Mouse (Mus musculus) midbrain, postnatal 0 days (tissue): Measurements from ENCODE around the gene Plekhg6. TPM values are rescaled to one million over a fixed set of nuclear protein-coding genes. Genes with fewer than 3 reads are reported as not detected.
A peak's percentile ranks its signal among the peaks of the same experiment; 100 is the strongest.

Experiments
- ATAC-seq: fragments of 200-750 bp; cut with Nextera tagmentation; 2 replicates; pipeline ENCODE4 v1.8.0; 2017; ENCODE audit warnings: moderate number of reproducible peaks, mild to moderate bottlenecking, moderate TSS enrichment, moderate library complexity; ENCODE audit not compliant: low FRiP score
- DNase-seq: peaks from one replicate; pipeline ENCODE4 v3.0.0-alpha.2; 2015; ENCODE audit warnings: low spot score
- H3K27ac ChIP-seq: fragments of 300-500 bp; sonication (generic); 2 replicates; pipeline ENCODE4 v1.5.1; 2014; ENCODE audit warnings: low read depth, mild to moderate bottlenecking, low read length, mixed read lengths
- H3K27me3 ChIP-seq: fragments of 300-500 bp; sonication (generic); 2 replicates; pipeline ENCODE4 v1.6.1; 2014; ENCODE audit warnings: low read length, control low read depth, mixed read lengths; ENCODE audit not compliant: insufficient read depth
- H3K36me3 ChIP-seq: fragments of 300-500 bp; sonication (generic); 2 replicates; pipeline ENCODE4 v1.6.1; 2014; ENCODE audit warnings: low read length, control low read depth, mixed read lengths; ENCODE audit not compliant: insufficient read depth
- H3K4me1 ChIP-seq: fragments of 300-500 bp; sonication (generic); 2 replicates; pipeline ENCODE4 v1.6.1; 2014; ENCODE audit warnings: mild to moderate bottlenecking, control low read depth, antibody characterized with exemption, low read length, mixed read lengths; ENCODE audit not compliant: insufficient read depth
- H3K4me2 ChIP-seq: fragments of 300-500 bp; sonication (generic); 2 replicates; pipeline ENCODE4 v1.6.1; 2014; ENCODE audit warnings: low read depth, mild to moderate bottlenecking, low read length, mixed read lengths; ENCODE audit not compliant: poor library complexity, severe bottlenecking
- H3K4me3 ChIP-seq: fragments of 300-500 bp; sonication (generic); 2 replicates; pipeline ENCODE4 v1.5.1; 2014; ENCODE audit warnings: low read depth, mild to moderate bottlenecking, low read length, moderate library complexity
- H3K9ac ChIP-seq: fragments of 300-500 bp; sonication (generic); replicated peaks from 2 replicates; pipeline ENCODE4 v1.6.1; 2014; ENCODE audit warnings: mild to moderate bottlenecking, low read length, moderate library complexity, mixed read lengths; ENCODE audit not compliant: poor library complexity, severe bottlenecking
- H3K9me3 ChIP-seq: fragments of 300-500 bp; sonication (generic); 2 replicates; pipeline ENCODE4 v1.6.1; 2016; ENCODE audit warnings: low read length, control low read depth
- CTCF ChIP-seq: IDR thresholded peaks from 2 replicates; pipeline ENCODE4 v1.5.1; 2016; ENCODE audit warnings: antibody characterized with exemption, mild to moderate bottlenecking
- WGBS: fragments of 180-500 bp; shearing (Covaris S2); extraction: QIAGEN DNeasy Blood & Tissue Kit; methylation state at CpG from one replicate; pipeline ENCODE4 v1.1.7; 2014; 5-methylcytosine and 5-hydroxymethylcytosine counted together
- polyA plus RNA-seq: library from polyadenylated mRNA; unstranded; fragments of >200 nt; fragmentation: Nextera tagmentation; extraction: Ambion mirVana; gene quantifications from 2 replicates; pipeline ENCODE4 v1.2.1, GENCODE M21; 2015
- total RNA-seq: library from RNA; depleted of rRNA; stranded (reverse); fragments of >200 nt; gene quantifications from 2 replicates; pipeline ENCODE4 v1.2.3, GENCODE M21; 2014

Gene Plekhg6
- total and polyA plus RNA-seq, 2 experiments from 2014 or later: 0.22 to 0.35 TPM

DNA sequence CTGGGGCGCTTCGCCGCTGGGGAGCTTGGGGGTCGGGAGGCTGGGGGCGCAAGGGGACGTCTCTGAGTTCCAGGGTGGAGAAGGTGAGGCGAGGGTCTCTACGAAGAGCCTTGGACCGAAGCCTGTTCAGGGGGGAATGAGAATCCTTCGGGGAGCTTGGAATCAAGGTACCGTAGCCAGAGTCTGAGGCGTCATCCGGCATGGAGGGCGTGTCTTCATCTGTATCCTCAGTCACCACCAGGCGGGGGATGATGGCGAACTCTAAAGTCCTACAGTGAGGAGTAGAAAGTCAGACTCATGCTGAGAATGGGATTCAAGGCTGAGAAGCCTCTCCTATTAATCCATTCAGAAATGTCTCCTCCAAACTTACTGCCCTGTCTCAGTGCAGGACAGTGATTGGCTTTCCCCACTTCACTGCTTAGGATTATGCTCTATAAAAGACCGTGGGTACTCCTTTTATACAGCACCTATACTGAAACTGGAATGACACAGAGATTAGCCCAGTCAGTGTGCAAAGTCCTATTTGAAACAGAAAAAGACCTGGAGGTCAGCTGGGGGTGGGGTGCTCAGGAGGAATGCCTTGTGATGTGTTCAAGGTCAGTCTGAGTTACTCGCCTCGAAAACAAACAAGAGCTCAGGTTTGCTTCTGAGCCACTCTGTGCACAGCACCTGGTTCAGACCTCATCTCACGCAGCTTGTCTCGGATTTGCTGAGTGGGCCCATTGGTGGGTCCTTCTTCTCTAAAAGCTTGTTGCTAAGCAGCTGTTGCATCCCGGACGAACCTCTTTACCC is 16.9 kb downstream of the Plekhg6 start:
- H3K4me3 ChIP-seq: peak overlapping the region; percentile 8; the same call in 1 of the 2 replicates

DNA sequence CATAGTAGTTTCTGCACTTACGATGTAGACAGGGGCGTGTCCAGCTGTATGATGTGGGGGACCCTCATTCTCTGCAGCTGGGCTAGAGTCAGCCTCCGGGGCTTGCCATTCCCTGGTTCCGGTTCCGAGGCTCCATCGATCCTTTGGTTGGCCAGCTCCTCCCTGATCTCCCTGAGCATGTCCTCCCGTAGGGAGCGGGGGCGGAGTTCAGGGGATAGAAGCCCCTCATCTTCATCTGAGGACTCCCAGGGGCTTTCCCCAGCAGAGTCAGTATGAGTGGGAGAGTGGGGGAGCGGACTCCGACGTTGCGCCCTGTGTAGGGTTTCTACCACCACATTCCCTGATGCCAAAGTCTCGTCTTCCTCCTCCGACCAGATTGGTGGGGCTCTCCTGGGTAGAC is 17.6 kb downstream of the Plekhg6 start:
- Histone ChIP-seq H3K9me3 (no peaks in the 10 kb centered on the region), H3K4me1 (peaks cover 9% of the 10 kb centered on the region; the same call in 1 of the 2 replicates), H3K36me3 (no peaks in the 10 kb centered on the region), H3K4me2 (peak overlapping the region; percentile 39), H3K9ac (no peak overlapping the region), H3K27ac (no peak overlapping the region), H3K27me3 (peaks cover 7% of the 10 kb centered on the region; the same call in 1 of the 2 replicates), H3K4me3 (peak overlapping the region; percentile 8; the same call in 1 of the 2 replicates)
- no peak for ATAC-seq
- no peak for DNase-seq
- WGBS: 19% methylated on average over 15 of the region's 15 CpGs
- TF ChIP-seq CTCF: no peak

More for the DNA sequence above, 16.9 kb downstream of the Plekhg6 start:
- ATAC-seq (peak; percentile 3; the same call in 1 of the 2 replicates), DNase-seq (no peak)
- Histone ChIP-seq H3K27ac (no peak overlapping the region), H3K4me2 (peak overlapping the region; percentile 39), H3K9ac (no peak overlapping the region), H3K36me3 (no peaks in the 10 kb centered on the region), H3K9me3 (no peaks in the 10 kb centered on the region), H3K27me3 (peaks cover 7% of the 10 kb centered on the region; the same call in 1 of the 2 replicates), H3K4me1 (peaks cover 9% of the 10 kb centered on the region; the same call in 1 of the 2 replicates)
- no peak for TF ChIP-seq CTCF
- WGBS: 11% methylated on average over 23 of the region's 23 CpGs

DNA sequence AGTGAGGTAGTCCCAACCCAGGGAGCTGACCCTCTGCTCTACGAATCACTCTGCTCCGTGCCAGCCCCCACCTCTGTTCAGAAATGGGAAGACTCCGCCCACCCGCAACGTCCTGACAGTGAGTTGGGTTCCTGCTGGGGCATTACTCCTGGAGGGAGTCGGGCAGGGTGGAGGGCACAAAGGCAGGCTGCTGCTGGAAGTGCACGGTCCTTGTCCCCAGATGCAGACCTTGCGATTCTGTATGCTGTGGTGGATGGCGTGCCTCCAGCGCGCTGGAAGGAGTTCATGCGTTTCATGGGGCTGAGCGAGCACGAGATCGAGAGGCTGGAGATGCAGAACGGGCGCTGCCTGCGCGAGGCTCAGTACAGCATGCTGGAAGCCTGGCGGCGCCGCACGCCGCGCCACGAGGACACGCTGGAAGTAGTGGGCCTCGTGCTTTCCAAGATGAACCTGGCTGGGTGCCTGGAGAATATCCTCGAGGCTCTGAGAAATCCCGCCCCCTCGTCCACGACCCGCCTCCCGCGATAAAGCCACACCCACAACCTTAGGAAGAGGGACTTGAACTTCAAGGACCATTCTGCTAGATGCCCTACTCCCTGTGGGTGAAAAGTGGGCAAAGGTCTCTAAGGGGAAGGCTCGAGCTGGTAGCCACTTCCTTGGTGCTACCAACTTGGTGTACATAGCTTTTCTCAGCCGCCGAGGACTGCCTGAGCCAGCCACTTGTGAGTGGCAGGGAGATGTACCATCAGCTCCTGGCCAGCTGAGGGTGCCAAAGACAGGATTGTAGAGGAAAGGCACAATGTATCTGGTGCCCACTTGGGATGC is 18.9 kb downstream of the Plekhg6 start:
- H3K9me3 ChIP-seq: no peaks in the 10 kb centered on the region
- peak; percentile 70 for TF ChIP-seq CTCF
- H3K36me3 ChIP-seq: no peaks in the 10 kb centered on the region
- no peak overlapping the region for H3K27ac ChIP-seq
- H3K4me1 ChIP-seq: peaks cover 9% of the 10 kb centered on the region; the same call in 1 of the 2 replicates
- DNase-seq (peak; percentile 77), ATAC-seq (peak; percentile 51)
- peak overlapping the region; percentile 51 for H3K4me2 ChIP-seq
- H3K9ac ChIP-seq: no peak overlapping the region
- peaks cover 7% of the 10 kb centered on the region; the same call in 1 of the 2 replicates for H3K27me3 ChIP-seq
- 14% methylated on average over 38 of the region's 38 CpGs for WGBS
- H3K4me3 ChIP-seq: peak overlapping the region; percentile 26

DNA sequence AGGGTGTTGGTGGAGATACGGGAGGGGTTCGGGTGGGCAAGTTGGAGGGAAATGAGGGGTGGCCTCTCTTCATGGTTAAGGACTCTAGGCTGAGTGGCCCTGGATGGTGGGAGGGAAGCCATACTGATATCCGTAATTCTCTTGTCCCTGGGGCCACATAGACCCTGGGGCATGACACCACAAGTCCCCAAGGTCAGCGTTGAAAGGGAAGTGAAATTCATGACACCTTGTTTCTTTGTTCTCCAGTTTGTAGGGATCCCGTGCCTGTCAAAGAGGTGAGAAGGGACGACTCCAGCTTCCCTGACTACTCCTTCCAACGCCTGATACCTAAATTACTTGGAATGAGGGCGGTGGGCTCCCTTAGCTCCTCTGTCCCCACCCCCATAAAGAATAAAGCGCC is 19.7 kb downstream of the Plekhg6 start:
- no peak overlapping the region for H3K9ac ChIP-seq
- H3K27me3 ChIP-seq: peaks cover 7% of the 10 kb centered on the region; the same call in 1 of the 2 replicates
- 56% methylated on average over 9 of the region's 9 CpGs for WGBS
- no peaks in the 10 kb centered on the region for H3K9me3 ChIP-seq
- no peak for ATAC-seq
- TF ChIP-seq CTCF: no peak
- H3K4me3 ChIP-seq: no peak overlapping the region
- peaks cover 9% of the 10 kb centered on the region; the same call in 1 of the 2 replicates for H3K4me1 ChIP-seq
- no peak overlapping the region for H3K27ac ChIP-seq
- H3K36me3 ChIP-seq: no peaks in the 10 kb centered on the region
- DNase-seq: no peak
- H3K4me2 ChIP-seq: no peak overlapping the region

DNA sequence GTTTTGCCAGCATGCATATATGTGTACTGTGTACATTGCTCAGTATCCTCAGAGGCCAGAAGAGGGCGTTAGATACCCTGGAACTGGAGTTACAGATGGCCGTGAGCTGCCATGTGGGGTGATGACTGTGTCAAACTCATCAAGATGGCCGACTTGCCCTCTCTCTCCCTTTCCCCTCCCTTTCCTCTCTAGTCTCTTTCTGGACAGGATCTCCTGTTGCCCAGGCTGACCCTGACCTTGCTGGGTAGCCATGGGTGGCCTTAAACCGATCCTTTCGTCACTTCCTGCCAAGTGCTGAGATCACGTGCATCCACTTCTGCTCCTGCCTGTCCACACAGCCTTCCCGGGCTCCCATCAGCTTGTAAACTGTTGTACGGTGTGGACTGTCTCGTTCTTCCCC is 20.6 kb downstream of the Plekhg6 start:
- Histone ChIP-seq H3K4me2 (no peak overlapping the region), H3K4me1 (peaks cover 14% of the 10 kb centered on the region; the same call in 1 of the 2 replicates), H3K27me3 (peaks cover 7% of the 10 kb centered on the region; the same call in 1 of the 2 replicates), H3K9me3 (no peaks in the 10 kb centered on the region), H3K36me3 (no peaks in the 10 kb centered on the region), H3K27ac (no peak overlapping the region), H3K4me3 (no peak overlapping the region), H3K9ac (no peak overlapping the region)
- TF ChIP-seq CTCF: peak; percentile 28; the same call in 1 of the 2 replicates
- 58% methylated on average over 9 of the region's 9 CpGs for WGBS
- no peak for ATAC-seq
- no peak for DNase-seq
